Mouse (Mus musculus) E14TG2a.4 (cell line): ENCODE data around the gene Schip1.

ENCODE experiments used
- CTCF ChIP-seq: conservative IDR thresholded peaks from 2 replicates; pipeline ENCODE4 v1.5.1; 2014; ENCODE audit warnings: low read length
- POU5F1 ChIP-seq: IDR thresholded peaks from 2 replicates; pipeline ENCODE4 v1.6.1; 2014; ENCODE audit warnings: low read length, borderline replicate concordance

DNA sequence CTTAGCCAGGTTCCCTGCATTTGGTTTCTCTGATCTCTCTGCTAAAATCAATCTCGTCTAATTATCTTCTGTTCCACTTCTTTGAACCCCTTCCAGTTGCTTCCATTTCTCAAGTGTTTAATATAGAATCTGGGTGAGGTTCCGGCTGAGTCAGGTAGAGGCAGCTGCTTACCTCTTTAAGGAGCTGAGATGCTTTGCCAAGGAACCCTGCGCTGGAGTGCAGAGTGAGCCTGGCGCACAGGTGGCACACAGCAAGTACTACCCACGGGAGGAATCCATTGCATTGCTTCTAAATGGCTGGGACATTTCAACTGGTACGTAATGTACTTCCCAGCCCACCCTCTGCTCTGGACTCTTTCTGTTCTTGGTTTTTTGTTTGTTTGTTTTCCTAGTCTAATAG is 414.7 kb downstream of the Schip1 start:
- no peak for TF ChIP-seq CTCF
- no peak for TF ChIP-seq POU5F1
